Mouse (Mus musculus): ENCODE measurements around the gene Hmcn2.

The Hmcn2 gene

GRCm38 (mm10) chr2:31477234-31478161 lies 163.3 kb downstream of the Hmcn2 start:
- DNase-seq (ENCODE audit: low spot score), result no peak

- DNase-seq (ENCODE audit: low spot score), result peak; percentile 80
These were observed 168.8 kb downstream of the Hmcn2 start for GRCm38 (mm10) chr2:31482914-31483575.

GRCm38 (mm10) chr2:31484187-31484586 lies 170.0 kb downstream of the Hmcn2 start:
- peak; percentile 61 for DNase-seq (ENCODE audit: low spot score)

GRCm38 (mm10) chr2:31489166-31489565 lies 175.0 kb downstream of the Hmcn2 start:
- no peak for DNase-seq (ENCODE audit: low spot score)

- no peak for DNase-seq (ENCODE audit: low spot score)
These were observed 176.3 kb downstream of the Hmcn2 start for GRCm38 (mm10) chr2:31490556-31490955.

- DNase-seq (ENCODE audit: low spot score), result no peak
These were observed 178.1 kb downstream of the Hmcn2 start for GRCm38 (mm10) chr2:31492308-31492707.

GRCm38 (mm10) chr2:31493243-31493642 lies 179.0 kb downstream of the Hmcn2 start:
- no peak for DNase-seq (ENCODE audit: low spot score)

GRCm38 (mm10) chr2:31494315-31494714 lies 180.1 kb downstream of the Hmcn2 start:
- DNase-seq (ENCODE audit: low spot score), result no peak

- no peak for DNase-seq (ENCODE audit: low spot score)
These were observed 180.8 kb downstream of the Hmcn2 start for GRCm38 (mm10) chr2:31495046-31495476.

- no peak for DNase-seq (ENCODE audit: low spot score)
These were observed 181.9 kb downstream of the Hmcn2 start for GRCm38 (mm10) chr2:31496141-31496540.

- DNase-seq (ENCODE audit: low spot score), result no peak
These were observed 182.9 kb downstream of the Hmcn2 start for GRCm38 (mm10) chr2:31497113-31497512.

GRCm38 (mm10) chr2:31497635-31498034 lies 183.4 kb downstream of the Hmcn2 start:
- DNase-seq (ENCODE audit: low spot score), result no peak

- no peak for DNase-seq (ENCODE audit: low spot score)
These were observed 185.4 kb downstream of the Hmcn2 start for GRCm38 (mm10) chr2:31499327-31500291.

- DNase-seq (ENCODE audit: low spot score), result no peak
These were observed 186.3 kb downstream of the Hmcn2 start for GRCm38 (mm10) chr2:31500292-31501204.

GRCm38 (mm10) chr2:31501448-31502130 lies 187.4 kb downstream of the Hmcn2 start:
- no peak for DNase-seq (ENCODE audit: low spot score)

- DNase-seq (ENCODE audit: low spot score), result no peak
These were observed 188.7 kb downstream of the Hmcn2 start for GRCm38 (mm10) chr2:31502616-31503522.

- no peak for DNase-seq (ENCODE audit: low spot score)
These were observed 191.3 kb downstream of the Hmcn2 start for GRCm38 (mm10) chr2:31505472-31505871.

GRCm38 (mm10) chr2:31508851-31509250 lies 194.6 kb downstream of the Hmcn2 start:
- no peak for DNase-seq (ENCODE audit: low spot score)

Measured in urinary bladder, postnatal 25 days (tissue).